Mouse (Mus musculus) embryonic fibroblast, embryonic 13.5 days (primary cell): ENCODE data around the gene Toe1. TPM values are rescaled to one million over a fixed set of nuclear protein-coding genes. Genes with fewer than 3 reads are reported as not detected.
"Not testable (repeated sequence)": the region's sequence is repeated elsewhere in the genome, so short reads cannot be mapped to it uniquely, and the experiment has no call there.

Experiments used
- H3K27ac ChIP-seq: 2 replicates; pipeline ENCODE4 v1.5.1; 2012; ENCODE audit warnings: low read length, control low read depth, inconsistent platforms; ENCODE audit not compliant: insufficient read depth
- H3K4me1 ChIP-seq: 2 replicates; pipeline ENCODE4 v1.6.1; 2011; ENCODE audit warnings: low read length; ENCODE audit not compliant: control insufficient read depth, insufficient read depth
- H3K4me3 ChIP-seq: 2 replicates; pipeline ENCODE4 v1.5.1; 2011; ENCODE audit warnings: mild to moderate bottlenecking, control low read depth, low read length; ENCODE audit not compliant: insufficient read depth
- CTCF ChIP-seq: IDR thresholded peaks from 2 replicates; pipeline ENCODE4 v1.5.1; 2011; ENCODE audit warnings: mild to moderate bottlenecking, control low read depth, low read length, moderate library complexity, borderline replicate concordance; ENCODE audit not compliant: insufficient read depth
- POLR2A ChIP-seq: IDR thresholded peaks from 2 replicates; pipeline ENCODE4 v1.6.1; 2011; ENCODE audit warnings: low read depth, mild to moderate bottlenecking, control low read depth, low read length, moderate library complexity
- polyA plus RNA-seq: library from polyadenylated mRNA; stranded (reverse); fragments of >200 nt; gene quantifications from 2 replicates; pipeline ENCODE4 v1.2.4, GENCODE M21; 2011; ENCODE audit warnings: low read depth; ENCODE audit not compliant: missing spikeins, insufficient read length

Gene Toe1
- polyA plus RNA-seq: 18.4 and 18.6 TPM in 2 replicates

DNA sequence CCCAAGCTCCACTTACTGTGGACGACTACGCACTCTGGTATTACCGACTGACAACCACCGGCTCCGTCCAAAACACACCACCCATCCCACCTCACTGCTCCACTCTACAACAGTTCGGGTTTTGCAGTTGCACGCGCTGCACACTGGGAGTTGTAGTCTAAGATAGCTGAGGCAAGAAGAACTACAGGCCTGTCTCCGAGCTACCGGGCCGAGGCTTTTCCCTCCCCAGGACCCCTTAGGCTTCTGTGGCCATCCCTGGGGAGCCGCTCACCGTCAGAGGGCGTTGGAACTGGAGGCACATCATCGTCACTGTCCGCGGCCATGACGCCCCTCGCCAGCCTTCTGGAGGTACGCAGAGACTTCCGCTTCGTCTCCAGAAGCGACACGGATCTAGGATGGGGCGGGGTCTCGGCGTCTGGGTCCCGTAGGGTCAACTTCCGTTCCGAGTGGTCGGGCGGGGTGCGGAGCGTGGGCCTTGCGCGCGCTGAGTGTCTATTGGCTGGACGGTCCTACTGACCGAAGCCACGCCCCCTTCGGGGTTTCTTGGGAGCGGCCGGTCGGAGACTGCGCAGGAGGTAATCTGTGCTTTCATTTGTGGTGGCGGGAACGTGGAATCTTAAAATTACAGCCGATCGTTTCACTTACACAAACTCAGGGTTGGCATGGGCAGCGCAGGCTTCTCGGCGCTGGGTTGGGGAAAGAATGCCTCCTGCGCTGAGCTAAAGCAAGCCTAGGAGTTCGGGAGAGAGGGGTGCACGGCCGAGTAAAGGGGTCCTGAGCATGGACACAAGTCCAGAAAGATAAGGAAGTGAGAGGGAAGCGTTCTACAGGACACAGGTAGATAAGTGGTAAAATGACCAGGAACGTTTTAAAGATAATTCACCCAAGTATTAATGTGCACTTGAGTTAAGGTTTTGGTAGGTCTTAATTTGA, at the start of gene Toe1, which contains the start of gene Mutyh:
Gene Toe1, minus strand, starts transcription at position 444 of the 933 bp plus-strand sequence.
Gene Mutyh, plus strand, starts transcription at position 527 of the 933 bp plus-strand sequence.
- Histone ChIP-seq H3K27ac (peak within 1 kb of the TSS; percentile 55), H3K4me1 (peaks cover 4% of the 10 kb centered on the region; the same call in 1 of the 2 replicates), H3K4me3 (peak within 1 kb of the TSS; percentile 91)
- TF ChIP-seq POLR2A (peak; percentile 90), CTCF (no peak)

DNA sequence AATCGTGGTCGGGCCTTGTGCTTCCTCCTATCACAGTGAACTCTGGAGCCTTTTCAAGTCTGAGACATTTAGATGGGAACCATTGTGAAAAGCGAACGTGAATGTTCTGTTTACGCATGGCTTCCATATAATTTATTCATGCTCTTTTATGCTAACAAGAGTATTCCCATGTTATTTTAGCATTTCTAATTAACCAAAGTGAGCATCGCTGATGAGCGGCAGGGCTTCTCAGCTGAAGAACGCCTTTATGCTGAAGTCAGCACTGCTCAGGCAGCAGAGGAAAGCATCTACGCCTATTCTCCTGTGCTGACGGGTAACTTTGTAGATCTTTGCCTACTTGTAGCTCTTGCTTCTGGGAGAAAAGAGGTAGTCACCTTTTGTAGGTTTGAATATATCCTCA, 49.8 kb upstream of the Toe1 start:
- Histone ChIP-seq H3K27ac (no peak overlapping the region), H3K4me3 (no peak overlapping the region), H3K4me1 (no peaks in the 10 kb centered on the region)
- TF ChIP-seq CTCF: no peak
- TF ChIP-seq POLR2A: no peak

GRCm38 (mm10) chr4:116854286-116854685, 46.8 kb upstream of the Toe1 start:
- TF ChIP-seq CTCF (no peak), POLR2A (no peak)
- no peak overlapping the region for H3K4me3 ChIP-seq
- no peaks in the 10 kb centered on the region for H3K4me1 ChIP-seq
- H3K27ac ChIP-seq: no peak overlapping the region

DNA sequence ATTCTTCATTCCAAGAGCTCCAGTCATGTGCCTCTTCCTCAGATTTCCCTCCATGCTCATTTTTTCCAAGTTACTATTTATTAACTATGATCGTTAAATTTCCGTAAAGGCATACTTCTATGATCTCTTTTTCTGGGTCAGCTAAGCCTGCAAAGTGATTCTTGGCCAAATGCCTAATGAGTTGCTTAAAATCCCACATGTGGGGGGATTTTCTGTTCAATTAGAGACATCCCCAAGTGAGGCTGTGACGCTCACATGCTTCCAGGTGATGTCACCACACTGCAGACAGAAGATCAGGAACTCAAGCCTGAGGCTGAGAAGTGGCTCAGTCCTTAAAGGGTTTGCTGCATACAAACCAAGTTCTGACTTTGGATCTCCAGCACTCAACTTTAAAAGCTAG, 42.5 kb upstream of the Toe1 start:
- no peak overlapping the region for H3K27ac ChIP-seq

DNA sequence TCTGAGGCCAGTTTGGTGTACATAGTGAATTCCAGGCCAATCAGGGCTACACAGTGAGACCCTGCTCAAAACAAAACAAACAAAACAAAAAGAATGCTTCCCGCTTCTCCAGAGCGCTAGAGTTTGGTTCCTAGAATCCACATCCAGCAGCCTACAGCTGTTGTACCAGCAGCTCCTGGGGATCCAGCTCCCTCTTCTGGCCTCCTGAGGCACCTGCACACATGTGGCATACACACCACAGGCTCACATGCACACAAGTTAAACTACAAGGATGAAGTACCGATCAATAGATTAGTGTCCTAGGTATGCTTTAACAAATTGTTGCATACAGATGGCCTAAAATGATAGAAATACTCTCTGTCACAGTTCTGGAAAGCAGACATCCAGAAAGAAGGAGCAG, 36.9 kb upstream of the Toe1 start:
- Histone ChIP-seq H3K4me3 (no peak overlapping the region), H3K4me1 (no peaks in the 10 kb centered on the region), H3K27ac (no peak overlapping the region)
- no peak for TF ChIP-seq CTCF
- no peak for TF ChIP-seq POLR2A

More for the DNA sequence above, 42.5 kb upstream of the Toe1 start:
- Histone ChIP-seq H3K4me1 (no peaks in the 10 kb centered on the region), H3K4me3 (no peak overlapping the region)
- no peak for TF ChIP-seq CTCF
- no peak for TF ChIP-seq POLR2A

- H3K27ac ChIP-seq: no peak overlapping the region
- no peaks in the 10 kb centered on the region for H3K4me1 ChIP-seq
- TF ChIP-seq CTCF (no peak), POLR2A (no peak)
- no peak overlapping the region for H3K4me3 ChIP-seq
Measured at GRCm38 (mm10) chr4:116840841-116841240, 33.4 kb upstream of the Toe1 start.

GRCm38 (mm10) chr4:116840096-116840495, 32.7 kb upstream of the Toe1 start:
- H3K27ac ChIP-seq, H3K4me1 ChIP-seq, H3K4me3 ChIP-seq: not testable (repeated sequence)

DNA sequence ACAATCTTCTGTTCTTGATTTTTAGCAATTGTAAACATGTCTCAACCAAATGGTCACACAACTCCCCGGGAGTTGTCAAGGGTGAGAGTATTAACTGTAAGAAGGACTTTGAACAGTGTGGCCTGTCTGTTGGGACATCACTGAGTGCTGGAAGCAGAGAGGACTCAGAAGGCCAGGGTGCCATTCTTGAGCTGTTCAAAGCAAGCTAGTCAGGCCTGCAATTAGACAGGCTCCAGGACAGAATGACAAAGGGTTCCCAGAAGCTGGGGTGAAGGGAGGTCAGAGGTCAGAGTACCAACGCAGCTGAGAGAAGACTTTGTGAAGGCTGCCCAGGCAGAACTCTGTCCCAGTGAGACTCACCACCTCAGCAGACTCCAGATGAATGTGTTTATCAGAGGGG, 31.6 kb upstream of the Toe1 start:
- H3K27ac ChIP-seq: no peak overlapping the region
- TF ChIP-seq POLR2A (no peak), CTCF (no peak)
- no peaks in the 10 kb centered on the region for H3K4me1 ChIP-seq
- H3K4me3 ChIP-seq: no peak overlapping the region

GRCm38 (mm10) chr4:116830070-116830368, 22.6 kb upstream of the Toe1 start:
- H3K4me3 ChIP-seq: no peak overlapping the region
- TF ChIP-seq POLR2A: no peak
- no peak for TF ChIP-seq CTCF
- H3K27ac ChIP-seq: no peak overlapping the region
- H3K4me1 ChIP-seq: no peaks in the 10 kb centered on the region

- Histone ChIP-seq H3K4me3 (no peak overlapping the region), H3K4me1 (no peaks in the 10 kb centered on the region), H3K27ac (no peak overlapping the region)
- TF ChIP-seq CTCF (no peak), POLR2A (no peak)
Measured at GRCm38 (mm10) chr4:116829364-116830069, 22.1 kb upstream of the Toe1 start.
